Mouse (Mus musculus) retina, adult 2 months (tissue): Measurements from ENCODE around the gene Cops9.

Experiments used
- DNase-seq: peaks from one replicate; pipeline ENCODE4 v3.0.0-alpha.2; 2012; ENCODE audit warnings: low read depth, low spot score

Cops9 gene

GRCm38 (mm10) chr1:92605482-92605881 is 36.3 kb downstream of the Cops9 start, which contains the start of gene Olfr1410:
TSS of gene Olfr1410 (plus strand) at chr1:92605782.
- DNase-seq: no peak

GRCm38 (mm10) chr1:92596019-92596418 is 45.8 kb downstream of the Cops9 start:
- no peak for DNase-seq

GRCm38 (mm10) chr1:92594111-92594510 is 47.7 kb downstream of the Cops9 start, which contains the start of gene Olfr1411:
TSS of gene Olfr1411 (plus strand) at chr1:92594411.
- DNase-seq: no peak
